Mouse (Mus musculus): ENCODE measurements around the gene Mettl17.
"Not testable (repeated sequence)": the region's sequence is repeated elsewhere in the genome, so short reads cannot be mapped to it uniquely, and the experiment has no call there.

The Mettl17 gene

DNA sequence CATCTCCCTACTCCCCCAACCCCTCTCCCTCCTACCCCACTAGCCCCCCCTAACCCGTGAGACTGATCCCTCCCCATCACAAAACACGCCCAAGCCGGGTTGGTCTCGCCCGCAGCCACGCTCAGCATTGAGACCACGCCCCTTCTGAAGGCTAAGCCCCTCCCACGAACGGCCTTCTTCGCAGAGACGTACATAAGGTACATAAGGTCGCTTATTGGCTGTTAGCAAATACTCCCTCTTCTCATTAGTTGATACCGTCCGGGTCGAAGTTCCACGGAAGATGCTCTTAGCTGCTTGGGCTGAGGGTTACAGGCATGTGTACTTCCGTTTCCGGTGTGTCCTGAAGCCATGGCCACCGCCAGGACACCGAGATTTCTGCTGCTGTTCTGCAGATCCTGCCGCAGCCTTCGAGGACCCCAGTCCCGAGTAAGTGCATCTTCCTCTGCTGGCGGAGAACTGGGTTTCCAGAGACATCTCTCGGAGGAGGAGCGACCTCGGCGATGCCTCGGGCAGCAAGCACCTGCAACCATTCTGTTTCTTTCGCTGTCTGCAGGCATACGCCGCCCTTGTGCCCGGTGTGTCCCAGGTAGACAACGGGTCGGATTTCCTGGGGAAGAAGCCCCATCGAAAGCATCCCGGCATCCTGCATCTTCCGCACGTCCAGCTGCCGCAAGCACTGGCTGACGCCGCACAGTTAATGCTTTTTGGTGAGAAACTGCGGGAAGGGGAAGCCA, at the start of gene Mettl17:
Gene Mettl17, plus strand, starts transcription at position 245 of the 734 bp plus-strand sequence.
- DNase-seq: peak; percentile 95

DNA sequence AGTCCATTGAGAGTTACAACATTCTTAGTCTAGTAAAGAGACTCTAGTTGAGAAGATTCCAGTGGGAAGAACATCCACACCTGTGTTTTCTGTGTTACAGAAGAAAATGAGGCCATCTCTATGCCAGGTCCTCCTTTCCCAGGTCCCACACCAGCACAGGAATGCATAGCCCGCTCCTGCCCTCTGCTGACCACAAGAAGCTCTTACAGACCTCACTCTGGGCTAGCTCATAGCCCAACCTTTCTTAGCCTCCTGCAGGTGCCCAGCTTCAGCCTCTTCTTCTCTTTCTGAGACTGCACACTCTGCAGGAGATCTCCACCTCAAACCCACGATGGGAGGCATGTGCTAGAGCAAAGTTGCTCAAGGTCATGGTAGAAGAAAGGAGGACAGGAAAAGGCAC, 46.2 kb upstream of the Mettl17 start:
- DNase-seq: peak; percentile 5

DNA sequence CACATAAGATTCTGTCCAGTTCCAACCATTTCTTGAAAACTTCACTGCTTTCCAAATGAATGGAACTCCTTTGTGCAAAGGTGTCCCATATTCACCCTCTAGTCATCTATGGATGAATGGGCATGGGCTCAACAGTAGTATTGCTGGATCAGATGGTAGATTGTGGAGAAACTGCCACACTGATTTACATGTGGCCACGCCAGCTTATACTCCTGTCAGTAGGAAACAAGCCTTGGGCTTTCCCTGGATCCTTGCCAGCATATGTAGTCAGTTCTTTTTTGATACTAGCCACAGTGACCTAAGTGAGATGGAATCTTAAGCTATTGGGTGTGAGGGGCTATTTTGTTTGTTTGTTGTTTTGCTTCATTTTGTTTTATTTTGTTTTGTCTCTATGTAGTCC, 42.4 kb upstream of the Mettl17 start:
- DNase-seq: no peak

- DNase-seq: no peak
Observed at GRCm38 (mm10) chr14:51842781-51843180, 41.9 kb upstream of the Mettl17 start.

- no peak for DNase-seq
Observed at GRCm38 (mm10) chr14:51843882-51844281, 40.8 kb upstream of the Mettl17 start.

DNA sequence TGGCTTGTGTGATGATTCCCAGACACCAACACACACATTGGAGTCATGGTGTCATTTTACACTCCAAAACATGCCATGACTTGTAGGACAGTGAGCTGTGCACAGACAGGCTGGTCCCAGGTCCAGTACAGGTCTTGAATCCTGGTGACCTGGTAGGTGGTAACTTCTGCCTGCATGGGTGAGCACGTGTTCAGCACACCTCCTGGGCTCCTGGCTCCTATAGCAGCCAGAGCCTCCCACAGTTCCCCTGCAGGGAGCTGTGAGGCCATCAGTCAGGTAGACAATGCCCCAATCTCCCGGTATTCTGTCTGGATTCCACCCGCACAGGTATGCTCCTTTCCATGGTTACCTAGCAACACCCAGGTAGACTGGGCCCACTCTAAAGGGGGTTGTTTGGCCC, 38.1 kb upstream of the Mettl17 start:
- DNase-seq: no peak

DNA sequence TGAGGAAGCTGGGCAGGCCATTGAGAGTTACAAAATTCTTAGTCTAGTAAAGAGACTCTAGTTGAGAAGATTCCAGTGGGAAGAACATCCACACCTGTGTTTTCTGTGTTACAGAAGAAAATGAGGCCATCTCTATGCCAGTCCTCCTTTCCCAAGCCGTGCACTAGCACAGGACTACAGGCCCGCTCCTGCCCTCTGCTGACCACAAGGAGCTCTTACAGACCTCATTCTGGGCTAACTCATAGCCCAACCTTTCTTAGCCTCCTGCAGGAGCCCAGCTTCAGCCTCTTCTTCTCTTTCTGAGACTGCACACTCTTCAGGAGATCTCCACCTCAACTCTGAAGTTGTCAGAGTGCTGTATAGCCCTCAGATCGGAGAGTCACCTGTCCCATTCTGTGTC, 33.6 kb upstream of the Mettl17 start:
- DNase-seq: not testable (repeated sequence)

DNA sequence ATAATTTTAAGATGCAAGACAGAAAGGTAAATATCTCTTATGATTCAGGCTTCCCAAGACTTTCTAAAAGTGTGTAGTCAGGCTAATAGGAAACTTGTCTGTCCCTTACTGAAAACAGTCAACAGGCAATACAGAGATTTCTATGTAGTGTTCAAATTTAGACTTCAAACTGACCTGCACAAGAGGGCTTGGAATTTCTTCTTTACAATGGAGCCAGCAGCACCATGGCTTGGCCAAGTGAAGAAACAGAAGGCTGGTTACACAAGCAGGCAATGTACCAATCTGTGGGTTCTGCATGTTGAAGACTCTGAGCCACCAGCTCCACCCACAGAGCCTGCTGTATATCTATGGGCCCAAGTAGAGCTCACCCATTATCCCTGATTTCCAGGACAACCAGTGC, 31.2 kb upstream of the Mettl17 start, which contains the start of gene Ear6:
Gene Ear6, plus strand, starts transcription at position 301 of the 400 bp plus-strand sequence.
- DNase-seq: no peak

DNA sequence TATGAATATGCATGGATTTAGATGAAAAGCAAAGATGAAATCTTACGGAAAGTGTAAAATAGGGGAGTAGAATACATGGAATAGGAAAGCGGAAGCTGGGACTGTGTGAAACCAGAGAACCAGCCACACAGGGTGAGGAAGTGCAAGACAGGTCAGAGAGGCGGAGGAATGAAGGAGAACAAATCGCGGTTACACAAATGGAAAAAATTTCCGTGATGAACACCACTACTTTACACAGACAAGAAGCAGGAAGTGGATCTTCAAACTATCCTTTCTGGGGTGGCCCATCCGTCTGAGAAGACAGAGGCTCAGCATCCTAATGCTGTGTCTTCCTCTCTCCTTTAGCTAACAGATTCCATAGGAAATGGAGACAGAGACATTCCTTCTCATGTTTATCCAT, 29.4 kb upstream of the Mettl17 start:
- DNase-seq: not testable (repeated sequence)

DNA sequence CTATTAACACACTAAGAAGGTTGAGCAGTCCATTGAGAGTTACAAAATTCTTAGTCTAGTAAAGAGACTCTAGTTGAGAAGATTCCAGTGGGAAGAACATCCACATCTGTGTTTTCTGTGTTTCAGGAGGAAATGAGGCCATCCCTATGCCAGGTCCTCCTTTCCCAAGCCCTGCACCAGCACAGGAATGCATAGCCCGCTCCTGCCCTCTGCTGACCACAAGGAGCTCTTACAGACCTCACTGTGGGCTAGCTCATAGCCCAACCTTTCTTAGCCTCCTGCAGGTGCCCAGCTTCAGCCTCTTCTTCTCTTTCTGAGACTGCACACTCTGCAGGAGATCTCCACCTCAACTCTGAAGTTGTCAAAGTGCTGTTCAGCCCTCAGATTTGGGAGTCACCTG, 21.0 kb upstream of the Mettl17 start:
- DNase-seq: not testable (repeated sequence)

GRCm38 (mm10) chr14:51870756-51871155, 13.9 kb upstream of the Mettl17 start:
- DNase-seq: no peak

- DNase-seq: no peak
Observed at GRCm38 (mm10) chr14:51871741-51872140, 12.9 kb upstream of the Mettl17 start.

DNA sequence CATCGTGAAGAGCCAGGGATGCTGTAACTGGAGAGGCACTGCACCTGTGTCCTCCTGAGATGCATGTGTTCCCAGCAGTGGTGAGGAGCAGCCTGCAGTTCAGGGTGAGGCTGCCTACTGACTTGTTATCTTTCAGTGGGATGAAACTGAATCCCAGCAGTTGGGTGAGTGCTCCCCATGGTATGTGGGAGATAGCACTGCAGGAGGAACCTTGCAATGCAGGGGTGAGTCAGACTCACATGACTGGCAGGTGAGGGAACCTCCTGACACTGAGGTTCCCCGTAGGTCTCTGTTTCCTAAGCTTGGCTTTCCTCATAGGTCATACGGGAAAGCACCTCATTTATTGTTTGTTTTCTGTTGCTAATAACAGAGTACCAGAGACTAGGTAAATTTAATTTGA, 7.1 kb upstream of the Mettl17 start:
- no peak for DNase-seq

DNA sequence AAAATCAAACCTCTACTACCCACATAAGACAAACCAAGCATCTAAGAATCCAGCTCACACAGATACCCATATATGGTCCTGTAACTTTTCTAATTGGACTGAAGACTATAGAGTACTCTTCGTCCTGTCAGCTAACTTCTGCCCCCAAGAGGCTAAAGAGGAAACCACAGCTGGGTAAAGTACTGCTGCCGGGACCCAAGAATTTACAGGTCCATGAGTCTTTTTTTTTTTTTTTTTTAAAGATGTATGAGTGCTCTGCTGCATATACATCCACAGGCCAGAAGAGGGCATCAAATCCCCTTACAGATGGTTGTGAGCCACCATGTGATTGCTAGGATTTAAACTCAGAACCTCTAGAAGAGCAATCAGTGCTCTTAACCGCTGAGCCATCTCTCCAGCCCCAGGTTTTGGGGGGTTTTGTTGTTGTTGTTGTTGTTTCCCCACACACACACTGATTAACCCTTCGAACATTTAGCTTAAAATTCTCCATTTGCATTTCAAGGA, 1.1 kb upstream of the Mettl17 start:
- peak; percentile 70 for DNase-seq

GRCm38 (mm10) chr14:51884031-51884544, 554 bp upstream of the Mettl17 start:
- no peak for DNase-seq

GRCm38 (mm10) chr14:51886051-51886450, 1.4 kb downstream of the Mettl17 start:
- DNase-seq: no peak

- no peak for DNase-seq
Observed at GRCm38 (mm10) chr14:51889833-51890232, 5.2 kb downstream of the Mettl17 start.

GRCm38 (mm10) chr14:51892191-51892939, 7.7 kb downstream of the Mettl17 start, which contains the start of gene Slc39a2:
Gene Slc39a2 (plus strand): TSS chr14:51892889.
- DNase-seq: no peak

DNA sequence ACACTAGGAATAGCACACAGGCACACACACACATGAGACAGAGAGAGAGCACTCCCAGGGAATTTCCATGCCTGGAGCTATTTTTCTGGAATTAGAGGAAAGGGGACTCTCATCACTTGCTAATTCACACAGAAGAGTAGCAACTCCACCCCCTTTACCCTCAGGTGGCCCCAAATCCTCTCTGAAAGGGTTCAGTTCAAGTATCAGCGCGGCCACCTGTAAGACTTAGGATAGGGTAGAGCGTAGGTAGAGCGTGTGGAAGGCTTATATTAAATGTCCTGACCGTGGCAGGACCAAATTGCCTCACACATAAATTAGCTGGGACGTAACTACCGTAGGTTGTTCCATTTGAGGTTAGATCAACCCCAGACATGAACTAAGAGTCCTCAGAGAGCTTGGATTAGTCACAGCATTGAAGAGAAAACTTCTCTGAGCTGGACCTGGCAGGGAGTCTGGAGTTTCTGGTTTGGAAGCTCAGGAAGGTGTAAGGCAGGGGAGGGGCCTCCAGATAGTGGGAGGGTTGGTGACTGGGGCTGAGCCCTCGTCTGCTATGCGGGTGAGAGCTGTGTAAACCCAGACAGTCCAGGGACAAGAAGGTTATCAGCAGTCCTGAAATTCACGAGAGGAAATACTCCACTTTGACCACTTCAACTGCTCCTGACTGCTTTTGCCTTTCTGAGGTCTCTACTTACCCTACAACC, 8.6 kb downstream of the Mettl17 start:
- no peak for DNase-seq

- no peak for DNase-seq
Observed at GRCm38 (mm10) chr14:51893809-51894208, 9.2 kb downstream of the Mettl17 start.

DNA sequence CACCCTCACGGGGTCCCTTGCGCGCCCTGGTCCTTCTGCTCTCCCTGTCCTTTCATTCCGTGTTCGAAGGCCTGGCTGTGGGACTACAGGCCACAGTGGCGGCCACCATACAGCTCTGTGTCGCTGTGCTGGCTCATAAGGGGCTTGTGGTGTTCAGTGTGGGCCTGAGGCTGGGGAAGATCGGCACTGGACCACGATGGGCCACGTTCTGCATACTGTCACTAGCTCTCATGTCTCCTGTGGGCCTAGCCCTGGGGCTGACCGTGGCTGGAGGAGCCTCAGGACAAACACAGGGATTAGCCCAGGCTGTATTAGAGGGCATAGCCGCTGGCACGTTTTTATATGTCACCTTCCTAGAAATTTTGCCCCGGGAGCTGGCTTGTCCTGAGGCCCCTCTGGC, 10.4 kb downstream of the Mettl17 start:
- DNase-seq: no peak

DNA sequence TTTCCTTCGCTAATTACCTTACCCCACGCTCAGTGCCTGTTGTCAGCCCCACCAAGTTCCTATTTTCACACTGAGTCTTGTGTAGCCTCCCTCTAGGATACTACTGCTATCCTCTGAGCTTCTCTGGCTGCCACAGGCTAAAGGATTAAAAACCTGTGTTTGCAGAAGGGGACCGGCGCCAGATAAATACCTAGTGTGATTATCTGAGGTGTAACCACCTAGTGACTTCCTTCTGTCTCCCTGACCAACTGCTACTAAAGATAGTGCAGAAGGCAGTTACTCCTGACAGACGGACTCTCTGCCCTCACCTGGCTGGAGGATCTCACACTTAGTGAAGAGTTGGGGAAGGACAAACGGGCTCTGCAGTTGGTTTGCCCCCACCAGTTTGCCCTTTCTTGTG, 11.4 kb downstream of the Mettl17 start:
- DNase-seq: no peak

DNA sequence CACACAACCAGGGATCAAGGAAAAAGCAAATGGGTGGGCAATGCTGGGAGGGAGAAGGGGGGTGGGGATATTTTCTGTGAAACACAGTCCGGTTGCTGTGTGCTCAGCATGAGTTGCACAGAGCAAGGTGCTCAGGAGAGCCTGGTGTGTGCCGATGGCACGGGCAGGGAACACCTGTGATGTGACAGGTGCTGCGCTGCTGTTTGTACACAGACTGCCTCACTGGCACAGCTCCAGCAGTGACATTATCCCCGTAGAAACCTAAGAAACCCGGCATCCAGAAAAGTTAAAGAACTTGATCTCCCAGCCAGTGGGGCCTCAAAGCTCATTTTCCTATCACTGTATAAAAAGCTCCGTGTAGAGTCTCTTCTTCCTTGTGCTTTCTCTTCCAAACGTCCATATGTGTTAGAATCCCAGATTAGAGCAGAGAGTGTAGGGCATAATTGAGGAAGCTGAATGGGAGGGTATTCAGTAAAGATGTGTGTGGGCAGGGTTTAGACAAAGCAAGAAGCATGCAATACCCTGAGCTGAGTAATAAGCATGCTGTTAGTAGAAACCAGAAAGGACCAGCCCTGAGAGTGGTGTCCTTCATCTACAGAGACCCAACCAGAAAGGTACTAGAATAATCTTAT, 12.0 kb downstream of the Mettl17 start:
- DNase-seq: no peak
